Mouse (Mus musculus) midbrain, embryonic 12.5 days (tissue): ENCODE data around the gene I830077J02Rik. TPM values are rescaled to one million over a fixed set of nuclear protein-coding genes. Genes with fewer than 3 reads are reported as not detected.
A peak's percentile ranks its signal among the peaks of the same experiment; 100 is the strongest.

ENCODE experiments used
- ATAC-seq: fragments of 200-750 bp; cut with Nextera tagmentation; 2 replicates; pipeline ENCODE4 v1.8.0; 2017; ENCODE audit warnings: low read depth, moderate TSS enrichment, moderate library complexity; ENCODE audit not compliant: low FRiP score
- H3K27ac ChIP-seq: fragments of 300-500 bp; sonication (generic); replicated peaks from 2 replicates; pipeline ENCODE4 v1.5.1; 2016; ENCODE audit warnings: mild to moderate bottlenecking
- H3K27me3 ChIP-seq: fragments of 300-500 bp; sonication (generic); 2 replicates; pipeline ENCODE4 v1.6.1; 2016; ENCODE audit warnings: mild to moderate bottlenecking
- H3K36me3 ChIP-seq: fragments of 300-500 bp; sonication (generic); 2 replicates; pipeline ENCODE4 v1.6.1; 2016
- H3K4me1 ChIP-seq: fragments of 300-500 bp; sonication (generic); 2 replicates; pipeline ENCODE4 v1.6.1; 2016
- H3K4me2 ChIP-seq: fragments of 300-500 bp; sonication (generic); replicated peaks from 2 replicates; pipeline ENCODE4 v1.6.1; 2016; ENCODE audit warnings: mild to moderate bottlenecking, moderate library complexity
- H3K4me3 ChIP-seq: fragments of 300-500 bp; sonication (generic); 2 replicates; pipeline ENCODE4 v1.5.1; 2016; ENCODE audit warnings: mild to moderate bottlenecking
- H3K9ac ChIP-seq: fragments of 300-500 bp; sonication (generic); replicated peaks from 2 replicates; pipeline ENCODE4 v1.6.1; 2016; ENCODE audit warnings: mild to moderate bottlenecking, moderate library complexity
- H3K9me3 ChIP-seq: fragments of 300-500 bp; sonication (generic); 2 replicates; pipeline ENCODE4 v1.6.1; 2016; ENCODE audit warnings: mild to moderate bottlenecking
- WGBS: fragments of 180-500 bp; shearing (Covaris S2); methylation state at CpG from one replicate; pipeline ENCODE4 v1.1.7; 2016; 5-methylcytosine and 5-hydroxymethylcytosine counted together
- polyA plus RNA-seq: library from polyadenylated mRNA; unstranded; fragments of >200 nt; fragmentation: Nextera tagmentation; extraction: Ambion mirVana; gene quantifications from 2 replicates; pipeline ENCODE4 v1.2.1, GENCODE M21; 2016

I830077J02Rik gene
- 0.34 and 0.41 TPM in 2 replicates for polyA plus RNA-seq

DNA sequence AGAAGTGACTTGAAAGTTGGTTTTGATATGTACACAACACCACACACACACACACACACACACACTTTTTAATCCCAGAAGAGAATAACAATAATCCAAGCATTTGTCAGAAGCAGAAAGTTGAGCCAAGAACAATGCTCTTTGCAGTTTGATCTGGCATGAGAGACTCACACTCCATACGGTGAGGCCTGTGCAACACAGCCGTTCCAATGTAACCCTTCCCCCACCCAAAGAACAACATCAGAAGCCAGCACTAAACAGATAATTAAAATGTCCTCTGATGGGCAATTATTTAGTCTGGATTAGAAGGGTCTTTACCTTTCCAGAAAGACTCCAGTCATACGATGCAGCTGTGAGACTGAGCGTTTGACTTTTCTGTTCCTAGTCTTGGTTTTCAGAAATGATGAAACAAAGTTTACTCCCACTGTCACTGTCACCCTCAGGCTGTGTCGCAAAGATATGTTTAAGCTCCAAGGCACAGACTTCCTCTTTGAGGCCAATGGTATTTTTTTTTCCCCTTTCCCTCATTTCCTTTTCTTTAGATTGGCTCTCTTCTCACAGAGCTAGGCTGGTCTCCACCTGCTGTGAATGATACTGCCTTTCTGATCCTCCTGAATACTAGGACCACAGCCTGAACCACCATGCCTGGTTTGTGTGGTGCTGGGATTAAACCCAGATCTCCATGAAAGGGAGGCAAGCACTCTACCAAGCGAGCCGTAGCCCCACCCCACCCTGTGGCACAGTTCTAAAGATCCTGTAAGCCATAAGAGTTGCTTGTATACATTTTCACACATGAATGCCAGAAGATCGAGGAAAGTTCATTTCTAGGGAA, at the start of gene I830077J02Rik:
I830077J02Rik (minus strand) TSS at position 425 of the 832 bp plus-strand sequence.
- Histone ChIP-seq H3K4me3 (no peak within 1 kb of the TSS), H3K36me3 (0 out of 2 replicates have a peak, but pooled peaks cover 5% of the 10 kb centered on the region), H3K9me3 (no peaks in the 10 kb centered on the region), H3K9ac (no peak within 1 kb of the TSS), H3K27ac (no peak within 1 kb of the TSS), H3K27me3 (no peaks in the 10 kb centered on the region), H3K4me1 (no peaks in the 10 kb centered on the region), H3K4me2 (no peak within 1 kb of the TSS)
- WGBS = 89% methylated on average over 8 of the region's 8 CpGs
- no peak for ATAC-seq

DNA sequence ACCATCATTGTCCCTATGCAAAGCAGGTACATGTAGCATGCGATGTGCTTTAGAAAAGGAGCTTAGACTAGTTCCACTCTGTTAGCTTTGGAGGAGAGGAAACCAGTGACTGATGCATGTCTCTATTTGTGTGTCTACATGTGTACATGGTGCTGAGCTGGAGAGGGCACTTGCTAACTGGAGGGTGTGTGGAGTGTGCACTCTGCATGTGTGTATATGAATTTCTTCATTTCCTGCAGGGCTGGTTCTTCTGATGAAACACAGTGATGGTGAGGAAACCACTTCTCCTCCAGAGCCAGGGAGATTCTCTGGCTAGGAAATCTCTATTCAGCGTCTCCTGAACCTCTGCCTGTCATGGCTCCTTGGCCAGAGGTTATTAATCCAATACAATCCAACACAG, 41.7 kb upstream of the I830077J02Rik start:
- H3K36me3 ChIP-seq = peaks cover 16% of the 10 kb centered on the region
- H3K9me3 ChIP-seq = no peaks in the 10 kb centered on the region
- 81% methylated on average over 2 of the region's 2 CpGs for WGBS
- no peak overlapping the region for H3K4me2 ChIP-seq
- ATAC-seq = no peak
- H3K27me3 ChIP-seq = no peaks in the 10 kb centered on the region
- H3K4me3 ChIP-seq = no peak overlapping the region
- no peak overlapping the region for H3K27ac ChIP-seq
- H3K9ac ChIP-seq = no peak overlapping the region
- H3K4me1 ChIP-seq = no peaks in the 10 kb centered on the region

DNA sequence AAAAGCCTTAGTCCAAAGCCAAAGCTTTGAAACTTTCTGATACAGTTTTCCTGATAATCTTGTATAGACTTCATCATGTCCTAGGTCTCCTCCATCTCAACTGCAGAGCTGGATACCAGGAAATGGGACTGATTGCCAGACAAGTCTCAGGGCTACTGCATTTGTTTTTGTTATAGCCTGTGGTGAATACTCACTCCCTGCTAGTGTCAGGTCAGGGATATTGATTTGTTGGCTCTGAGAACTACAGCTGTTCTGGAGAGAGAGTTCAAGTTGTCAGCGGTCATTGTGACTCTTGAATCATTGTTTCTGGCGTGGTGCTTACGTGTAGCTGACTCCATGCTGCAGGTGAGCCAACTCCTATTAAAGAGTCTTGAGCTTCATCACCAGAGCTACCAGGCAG, 40.9 kb upstream of the I830077J02Rik start, which contains the start of gene Ovgp1:
Ovgp1 (plus strand) TSS at position 301 of the 400 bp plus-strand sequence.
- WGBS = 81% methylated on average over 3 of the region's 3 CpGs
- Histone ChIP-seq H3K4me3 (no peak within 1 kb of the TSS), H3K4me2 (no peak within 1 kb of the TSS), H3K9ac (no peak within 1 kb of the TSS), H3K27ac (no peak within 1 kb of the TSS), H3K4me1 (no peaks in the 10 kb centered on the region), H3K9me3 (no peaks in the 10 kb centered on the region), H3K36me3 (peaks cover 23% of the 10 kb centered on the region), H3K27me3 (no peaks in the 10 kb centered on the region)
- no peak for ATAC-seq

DNA sequence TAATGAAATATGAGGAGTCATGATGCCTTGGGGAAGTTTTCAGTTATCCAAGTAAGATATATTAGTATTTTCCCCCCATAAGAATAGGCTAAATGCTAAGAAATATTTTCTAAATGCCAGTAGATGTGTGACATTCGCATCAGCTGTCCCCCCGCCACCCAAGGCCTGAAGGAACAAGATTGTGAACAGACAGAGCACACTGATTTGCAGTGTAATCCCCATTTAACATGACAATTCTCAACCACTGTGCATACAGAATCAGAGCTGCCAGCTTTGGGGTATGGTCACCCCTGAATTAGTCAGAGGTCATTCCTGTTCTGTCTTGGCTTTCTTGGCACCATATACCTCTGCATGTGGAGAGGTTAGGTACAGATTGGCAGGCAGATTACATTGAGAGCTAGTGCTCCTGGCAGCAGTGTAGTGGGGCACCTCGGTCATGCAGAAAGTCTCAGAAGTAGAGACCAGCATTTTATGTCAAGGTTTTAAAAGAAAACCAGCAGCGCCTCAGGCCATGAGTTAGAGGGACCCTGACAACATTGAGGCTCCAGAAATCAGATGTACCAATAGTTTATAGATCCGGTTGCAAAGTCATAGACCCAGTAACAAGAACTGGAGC, 39.5 kb upstream of the I830077J02Rik start:
- Histone ChIP-seq H3K4me1 (no peaks in the 10 kb centered on the region), H3K27me3 (no peaks in the 10 kb centered on the region), H3K9me3 (no peaks in the 10 kb centered on the region), H3K4me3 (no peak overlapping the region), H3K36me3 (peaks cover 38% of the 10 kb centered on the region), H3K4me2 (no peak overlapping the region), H3K27ac (no peak overlapping the region), H3K9ac (no peak overlapping the region)
- no peak for ATAC-seq
- 81% methylated on average over 5 of the region's 5 CpGs for WGBS

DNA sequence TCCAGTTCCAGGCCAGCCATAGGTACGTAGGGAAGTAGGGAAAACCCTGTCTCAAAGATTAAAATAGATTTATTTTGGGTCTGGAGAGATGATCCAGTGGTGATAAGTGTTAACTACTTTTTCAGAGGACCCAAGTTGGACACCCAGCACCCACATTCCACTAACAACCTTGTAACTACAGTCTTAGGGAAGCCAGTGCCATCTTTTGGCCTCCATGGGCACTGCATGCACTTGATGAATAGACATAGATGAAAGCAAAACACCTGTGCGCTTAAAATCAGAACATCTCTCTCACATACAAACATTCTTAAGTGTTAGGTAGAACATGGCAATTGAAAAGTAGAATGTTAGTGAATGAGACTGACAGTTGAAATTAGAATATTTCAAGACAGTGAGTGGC, 28.2 kb upstream of the I830077J02Rik start:
- peak overlapping the region; percentile 76 for H3K4me3 ChIP-seq
- 95% methylated on average over 2 of the region's 2 CpGs for WGBS
- no peak for ATAC-seq

DNA sequence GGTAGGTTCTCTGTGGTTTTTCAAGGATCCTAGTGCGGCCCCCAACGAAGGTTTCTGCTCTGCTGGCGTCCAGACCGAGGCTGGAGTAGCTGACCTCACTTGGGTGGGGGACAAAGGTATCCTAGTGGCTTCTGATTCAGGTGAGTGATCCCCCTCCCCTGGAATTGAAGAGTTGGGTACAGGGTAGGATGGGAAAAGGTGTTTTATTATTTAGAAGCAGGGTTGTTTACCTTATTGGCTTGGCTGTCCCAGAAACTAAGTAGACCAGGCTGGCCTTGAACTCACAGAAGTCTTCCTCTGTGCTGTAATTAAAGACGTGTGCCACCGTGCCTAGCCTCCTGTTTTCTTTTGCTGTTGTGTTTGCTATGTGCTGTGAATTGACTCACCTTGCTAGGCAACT, 27.5 kb upstream of the I830077J02Rik start, which contains the start of gene Atp5f1:
Atp5f1 (minus strand) TSS at position 101 of the 400 bp plus-strand sequence.
- Histone ChIP-seq H3K9ac (peak within 1 kb of the TSS; percentile 93), H3K4me2 (peak within 1 kb of the TSS; percentile 88), H3K27me3 (no peaks in the 10 kb centered on the region), H3K4me1 (peaks cover 22% of the 10 kb centered on the region), H3K27ac (peak within 1 kb of the TSS; percentile 88), H3K4me3 (peak within 1 kb of the TSS; percentile 76), H3K36me3 (peaks cover 50% of the 10 kb centered on the region), H3K9me3 (no peaks in the 10 kb centered on the region)
- ATAC-seq = no peak
- 9% methylated on average over 6 of the region's 6 CpGs for WGBS

More for the DNA sequence above, 28.2 kb upstream of the I830077J02Rik start:
- H3K36me3 ChIP-seq = peaks cover 56% of the 10 kb centered on the region
- H3K9me3 ChIP-seq = no peaks in the 10 kb centered on the region
- H3K27ac ChIP-seq = no peak overlapping the region
- H3K4me2 ChIP-seq = peak overlapping the region; percentile 88; the same call in 1 of the 2 replicates
- H3K9ac ChIP-seq = no peak overlapping the region
- no peaks in the 10 kb centered on the region for H3K27me3 ChIP-seq
- peaks cover 22% of the 10 kb centered on the region for H3K4me1 ChIP-seq

DNA sequence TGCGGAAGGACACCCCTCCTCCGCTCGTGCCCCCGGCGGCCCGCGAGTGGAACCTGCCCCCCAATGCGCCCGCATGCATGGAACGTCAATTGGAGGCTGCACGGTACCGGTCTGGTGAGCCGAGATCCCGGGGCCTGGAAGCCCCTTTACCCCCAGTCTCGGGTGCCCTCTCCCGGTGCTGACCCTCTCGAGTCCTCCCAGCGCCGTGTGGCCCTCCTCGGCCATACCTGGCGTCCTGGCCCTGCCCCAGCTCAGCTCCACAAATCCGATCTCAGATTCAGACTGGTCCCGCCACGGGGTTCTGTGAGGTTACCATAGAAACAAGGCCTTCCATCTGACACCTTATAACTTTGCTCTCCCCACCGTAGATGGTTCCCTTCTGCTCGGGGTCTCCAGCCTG, 27.1 kb upstream of the I830077J02Rik start:
- Histone ChIP-seq H3K9ac (peak overlapping the region; percentile 87), H3K27me3 (no peaks in the 10 kb centered on the region), H3K9me3 (no peaks in the 10 kb centered on the region), H3K4me1 (peaks cover 22% of the 10 kb centered on the region), H3K27ac (peak overlapping the region; percentile 66), H3K4me3 (peak overlapping the region; percentile 76), H3K36me3 (peaks cover 49% of the 10 kb centered on the region), H3K4me2 (peak overlapping the region; percentile 88)
- peak; percentile 83 for ATAC-seq
- under 1% methylated on average over 26 of the region's 26 CpGs for WGBS

DNA sequence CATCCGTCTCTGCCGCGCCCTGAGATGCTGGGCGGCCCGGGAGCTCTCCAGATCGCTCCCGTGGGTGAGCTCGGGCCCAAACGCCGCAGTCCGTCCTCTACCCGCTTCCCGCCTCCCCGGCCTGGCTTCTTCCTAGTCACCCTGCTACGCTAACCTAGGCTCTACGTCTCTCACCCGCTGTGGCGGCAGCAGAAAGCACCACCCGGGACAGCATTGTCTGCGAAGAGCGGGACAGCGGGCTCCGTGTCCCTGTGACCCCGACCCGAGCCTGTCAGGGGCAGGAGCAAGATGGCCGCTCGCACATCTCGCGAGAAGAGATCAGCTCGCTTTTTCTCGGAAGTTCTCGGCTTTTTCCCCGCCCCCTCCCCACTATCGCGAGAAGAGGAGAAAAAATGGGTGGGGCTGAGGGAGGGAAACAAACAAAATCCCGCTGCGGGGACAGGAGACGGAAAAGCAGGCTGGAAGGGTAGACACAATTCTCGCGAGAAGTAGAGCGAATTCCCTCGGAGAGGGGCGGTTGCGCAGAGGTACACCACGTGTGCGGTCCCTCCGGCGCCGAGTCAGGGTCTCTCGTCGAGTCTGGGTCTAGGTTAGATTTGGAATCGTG, 26.6 kb upstream of the I830077J02Rik start, which contains the start of gene Wdr77:
Wdr77 (plus strand) TSS at position 396 of the 607 bp plus-strand sequence.
- peak within 1 kb of the TSS; percentile 76 for H3K4me3 ChIP-seq
- H3K27me3 ChIP-seq = no peaks in the 10 kb centered on the region
- peak within 1 kb of the TSS; percentile 93 for H3K9ac ChIP-seq
- under 1% methylated on average over 52 of the region's 52 CpGs for WGBS
- peaks cover 22% of the 10 kb centered on the region for H3K4me1 ChIP-seq
- peak within 1 kb of the TSS; percentile 88 for H3K27ac ChIP-seq
- ATAC-seq = peak; percentile 98
- H3K4me2 ChIP-seq = peak within 1 kb of the TSS; percentile 88
- peaks cover 47% of the 10 kb centered on the region for H3K36me3 ChIP-seq
- no peaks in the 10 kb centered on the region for H3K9me3 ChIP-seq

DNA sequence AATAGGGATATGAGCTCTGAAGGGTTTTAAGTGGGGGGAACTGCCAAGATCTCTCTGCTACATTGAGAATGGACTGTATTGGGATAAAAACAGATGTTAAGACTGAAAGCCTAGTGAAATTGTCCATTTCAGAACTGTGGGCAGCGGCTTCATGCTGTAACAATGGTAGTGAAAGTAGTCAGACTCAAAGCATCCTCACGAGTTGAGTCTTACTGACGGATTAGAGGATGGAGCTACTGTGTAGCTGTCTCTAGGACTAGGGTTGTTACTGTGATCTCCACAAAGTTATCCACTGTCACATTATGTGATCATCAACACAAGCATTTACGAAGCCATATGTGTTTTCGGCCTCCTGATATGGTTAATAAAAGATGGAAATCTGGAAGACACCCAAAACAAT, 25.7 kb upstream of the I830077J02Rik start:
- H3K27me3 ChIP-seq = no peaks in the 10 kb centered on the region
- H3K4me1 ChIP-seq = peaks cover 22% of the 10 kb centered on the region
- H3K27ac ChIP-seq = no peak overlapping the region
- peaks cover 44% of the 10 kb centered on the region for H3K36me3 ChIP-seq
- peak overlapping the region; percentile 93 for H3K9ac ChIP-seq
- H3K4me2 ChIP-seq = peak overlapping the region; percentile 69
- ATAC-seq = no peak
- peak overlapping the region; percentile 76 for H3K4me3 ChIP-seq
- H3K9me3 ChIP-seq = no peaks in the 10 kb centered on the region
- WGBS = 38% methylated on average over 5 of the region's 5 CpGs

DNA sequence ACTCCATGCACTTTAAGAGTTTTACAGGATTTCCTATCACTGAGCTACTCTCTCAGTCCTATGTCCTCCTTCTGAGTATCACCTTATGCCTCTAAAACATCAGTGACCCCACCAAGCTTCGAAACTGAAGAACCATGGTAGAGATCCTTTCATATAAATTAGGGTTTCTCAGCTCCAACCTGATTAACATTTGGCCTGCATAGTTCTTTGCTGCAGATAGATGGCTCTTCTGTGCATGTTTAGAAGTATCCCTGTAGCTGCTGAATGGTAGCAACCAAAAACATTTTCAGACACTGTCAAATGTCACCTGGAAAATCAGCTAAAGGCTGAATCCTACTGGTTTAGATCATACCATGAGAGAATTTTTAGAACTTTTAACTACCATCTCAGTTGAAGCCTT, 24.8 kb upstream of the I830077J02Rik start:
- H3K4me2 ChIP-seq = peak overlapping the region; percentile 69; the same call in 1 of the 2 replicates
- WGBS = 93% methylated on average over 1 of the region's 1 CpGs

DNA sequence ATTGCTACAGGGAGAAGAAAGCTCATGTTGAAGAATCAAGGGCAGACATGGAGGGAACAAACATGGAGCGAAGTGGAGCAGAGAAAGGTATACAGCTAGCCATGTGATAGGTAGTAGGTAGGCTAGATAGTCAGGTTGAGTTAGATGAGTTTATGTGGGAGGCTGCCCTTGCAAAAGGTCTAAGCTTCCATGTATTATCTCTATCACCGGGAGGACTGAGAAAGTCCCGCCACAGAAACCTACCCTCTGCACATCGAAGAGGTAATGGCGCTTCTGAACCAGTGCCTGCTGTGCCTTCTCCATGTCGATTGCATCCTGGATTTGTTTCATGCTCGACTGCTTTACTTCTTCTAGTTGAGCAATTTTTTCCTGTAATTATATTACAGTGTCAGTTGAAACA, 18.9 kb upstream of the I830077J02Rik start:
- Histone ChIP-seq H3K9me3 (no peaks in the 10 kb centered on the region), H3K9ac (no peak overlapping the region), H3K36me3 (peaks cover 73% of the 10 kb centered on the region), H3K4me1 (no peaks in the 10 kb centered on the region), H3K27me3 (no peaks in the 10 kb centered on the region), H3K4me3 (no peak overlapping the region), H3K27ac (no peak overlapping the region), H3K4me2 (no peak overlapping the region)
- 97% methylated on average over 7 of the region's 7 CpGs for WGBS
- no peak for ATAC-seq

More for the DNA sequence above, 24.8 kb upstream of the I830077J02Rik start:
- Histone ChIP-seq H3K27me3 (no peaks in the 10 kb centered on the region), H3K9ac (no peak overlapping the region), H3K9me3 (no peaks in the 10 kb centered on the region), H3K36me3 (peaks cover 44% of the 10 kb centered on the region), H3K4me1 (peaks cover 22% of the 10 kb centered on the region), H3K27ac (no peak overlapping the region), H3K4me3 (no peak overlapping the region)
- no peak for ATAC-seq
